Mouse (Mus musculus) granulocyte monocyte progenitor cell, adult 5-6 weeks (primary cell): ENCODE measurements around the gene Crip2. TPM values are rescaled to one million over a fixed set of nuclear protein-coding genes. Genes with fewer than 3 reads are reported as not detected.
A peak's percentile ranks its signal among the peaks of the same experiment; 100 is the strongest.

Experiments used
- ATAC-seq: replicated peaks from 2 replicates; pipeline ENCODE4 v1.8.0; 2016; ENCODE audit warnings: mild to moderate bottlenecking, moderate TSS enrichment, inconsistent platforms; ENCODE audit not compliant: poor library complexity, severe bottlenecking
- total RNA-seq, 2 experiments: library from RNA; stranded (forward) in 1 of 2; stranded (reverse) in 1 of 2; fragments of 200-712, 200-1000 nt in 1 of 2; fragments of >200 nt in 1 of 2; fragmentation: Nextera tagmentation in 1 of 2; gene quantifications; 2 replicates each; pipeline ENCODE4 v1.2.3; 2014 to 2017

The Crip2 gene
- total RNA-seq, 2 experiments from 2014 or later = 0.46 TPM; not detected in 1

DNA sequence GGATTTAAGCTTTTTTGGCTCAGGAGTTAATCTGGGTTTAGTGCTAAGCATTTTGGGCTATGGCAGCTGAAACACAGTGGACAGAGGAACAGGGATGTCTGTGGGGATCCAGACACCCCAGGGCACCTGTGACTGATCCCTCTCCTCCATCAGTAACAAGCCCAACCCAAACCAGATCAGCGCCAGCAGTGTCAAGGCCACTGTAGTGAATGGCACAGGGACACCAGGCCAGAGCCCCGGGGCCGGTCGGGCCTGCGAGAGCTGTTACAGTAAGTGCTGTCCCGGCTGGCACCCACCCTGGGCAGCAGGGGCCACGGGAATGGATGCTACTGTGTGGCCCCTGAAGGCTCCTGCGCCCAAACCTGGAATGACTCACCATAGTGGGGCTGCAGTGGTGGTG lies 9.3 kb upstream of the Crip2 start:
- no peak for ATAC-seq

DNA sequence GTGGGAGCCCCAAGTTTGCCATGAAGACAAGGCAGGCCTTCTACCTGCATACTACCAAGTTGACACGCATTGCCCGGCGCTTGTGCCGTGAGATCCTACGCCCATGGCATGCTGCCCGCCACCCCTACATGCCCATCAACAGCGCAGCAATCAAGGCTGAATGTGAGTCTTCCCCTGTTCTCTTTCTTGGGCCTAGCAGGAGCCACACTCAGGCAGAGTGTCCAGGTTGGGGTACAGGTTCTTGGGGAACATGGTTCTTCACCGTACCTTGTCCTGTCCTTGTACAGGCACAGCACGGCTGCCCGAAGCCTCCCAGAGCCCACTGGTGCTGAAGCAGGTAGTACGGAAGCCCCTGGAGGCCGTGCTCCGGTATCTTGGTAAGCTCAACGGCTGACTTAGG lies 8.4 kb upstream of the Crip2 start:
- ATAC-seq = no peak

DNA sequence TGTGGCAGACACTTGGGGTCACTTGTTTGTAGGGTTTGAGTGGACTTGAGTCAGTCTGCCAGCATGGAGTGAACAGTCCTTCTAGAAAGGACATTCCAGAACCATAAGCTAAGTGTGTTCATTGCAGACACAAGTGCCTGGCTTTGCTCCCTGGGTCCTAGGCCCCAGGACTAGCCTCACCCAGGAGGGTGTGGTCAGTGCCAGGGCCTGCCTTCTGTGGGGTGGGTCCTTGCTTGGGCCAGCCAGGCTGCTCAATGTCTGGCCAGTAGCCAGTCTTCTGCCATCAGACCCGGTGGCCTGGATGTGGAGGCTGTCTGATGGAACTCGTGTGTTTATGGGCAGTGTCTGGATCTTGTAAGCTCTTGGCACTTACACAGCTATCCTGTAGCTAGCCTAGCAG lies 7.5 kb upstream of the Crip2 start:
- ATAC-seq = no peak

DNA sequence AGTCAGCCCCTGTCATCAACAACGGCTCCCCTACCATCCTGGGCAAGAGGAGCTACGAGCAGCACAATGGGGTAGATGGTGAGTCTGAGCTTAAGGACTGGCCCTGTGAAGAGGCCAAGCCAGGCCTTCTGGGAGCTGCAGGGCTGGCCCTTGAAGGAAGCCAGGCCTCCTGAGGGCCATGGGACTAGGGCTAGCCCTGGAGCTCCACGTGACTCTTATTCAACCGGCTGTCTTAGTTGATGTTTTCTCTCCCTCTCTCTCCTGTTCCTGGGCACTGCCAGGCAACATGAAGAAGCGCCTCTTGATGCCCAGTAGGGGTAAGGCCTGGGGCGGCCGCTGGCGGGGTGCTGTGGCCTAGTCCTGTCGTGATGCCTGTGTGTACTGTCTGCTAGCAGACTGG lies 6.8 kb upstream of the Crip2 start:
- no peak for ATAC-seq

DNA sequence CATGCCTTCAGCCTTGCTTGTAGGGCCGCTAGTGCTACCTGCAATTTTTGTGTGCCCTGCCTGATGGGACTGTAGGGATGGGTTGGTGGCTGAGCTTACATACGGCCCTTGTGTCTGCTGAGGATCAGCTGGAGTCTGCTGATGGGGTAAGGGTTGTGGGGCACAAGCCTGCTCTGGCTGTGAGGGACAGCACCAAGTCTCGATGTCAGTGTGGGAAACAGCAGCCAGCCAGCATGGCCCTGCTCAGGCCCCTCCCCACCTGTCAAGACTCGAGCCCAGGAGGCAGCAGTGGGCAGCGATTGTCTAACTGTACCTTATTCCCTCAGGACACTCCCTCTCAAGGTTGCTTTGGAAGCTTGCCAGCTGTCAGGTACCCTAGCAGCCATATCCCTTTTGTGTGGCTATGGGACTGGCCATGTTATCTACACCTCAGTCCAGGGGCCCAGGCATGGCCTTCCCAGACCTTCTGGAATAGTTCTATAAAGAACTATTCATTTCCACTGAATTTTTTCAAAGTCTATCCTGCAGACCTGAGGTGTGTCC lies 6.1 kb upstream of the Crip2 start:
- no peak for ATAC-seq

DNA sequence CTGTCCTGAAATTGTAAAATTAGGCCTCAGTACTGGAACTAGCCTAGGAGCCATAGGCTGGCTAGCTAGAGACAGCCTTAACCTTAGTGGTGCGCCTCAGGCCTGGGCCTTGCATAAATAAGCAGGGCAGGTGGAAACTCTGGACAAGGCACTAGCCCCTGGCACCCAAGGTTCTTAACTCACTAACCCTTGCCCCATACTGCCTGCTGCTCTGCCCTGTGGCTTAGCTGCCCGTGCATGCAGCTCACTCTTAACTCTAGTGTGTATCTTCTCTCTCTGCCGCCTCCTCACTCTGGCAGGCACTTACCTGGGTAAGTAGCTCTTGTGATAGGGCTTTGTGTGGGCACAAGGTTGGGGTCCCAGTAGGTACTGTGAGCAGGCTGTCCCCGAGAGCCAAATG lies 5.5 kb upstream of the Crip2 start:
- ATAC-seq = no peak

DNA sequence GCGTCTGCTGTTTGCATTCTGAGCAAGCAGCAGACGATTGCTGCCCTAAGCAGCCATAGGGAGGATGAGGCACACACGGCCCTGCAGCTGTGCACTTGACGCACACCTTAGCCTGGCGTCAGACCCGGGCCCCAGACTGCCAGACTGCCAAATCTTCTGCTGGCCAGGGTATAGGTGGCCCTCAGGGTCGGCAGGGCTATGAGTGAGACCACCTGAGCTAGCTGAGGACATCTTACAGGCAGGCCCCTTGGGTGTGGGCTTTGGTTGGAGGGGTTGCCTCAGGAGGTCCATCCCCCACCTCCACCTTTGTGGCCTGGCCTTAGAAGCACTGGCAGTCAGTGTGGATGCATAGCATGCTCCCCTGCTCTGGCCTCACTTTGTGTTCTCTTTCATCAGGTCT lies 4.6 kb upstream of the Crip2 start:
- ATAC-seq = no peak

DNA sequence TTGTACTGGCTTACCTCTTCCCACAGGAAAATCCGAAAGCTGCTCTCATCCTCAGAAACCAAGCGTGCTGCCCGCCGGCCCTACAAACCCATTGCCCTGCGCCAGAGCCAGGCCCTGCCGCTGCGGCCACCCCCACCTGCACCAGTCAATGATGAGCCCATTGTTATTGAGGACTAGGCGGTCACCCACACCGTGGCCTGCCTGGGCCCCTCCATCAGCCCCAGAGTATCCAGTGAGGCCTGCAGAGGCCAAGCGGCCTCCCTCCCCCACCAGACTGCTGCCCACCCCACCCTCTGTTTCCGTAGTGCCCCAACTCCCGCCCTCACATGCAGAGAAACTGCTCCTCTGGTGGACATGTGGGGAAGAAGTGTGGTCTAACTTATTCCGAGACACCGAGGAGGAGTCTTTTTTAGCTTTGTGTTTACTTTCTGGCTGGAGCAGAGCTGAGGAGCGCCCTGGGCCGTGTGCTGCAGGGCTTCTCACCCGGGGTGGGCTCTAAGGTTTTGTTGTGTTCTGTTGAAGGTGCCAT lies 3.5 kb upstream of the Crip2 start:
- ATAC-seq = no peak

DNA sequence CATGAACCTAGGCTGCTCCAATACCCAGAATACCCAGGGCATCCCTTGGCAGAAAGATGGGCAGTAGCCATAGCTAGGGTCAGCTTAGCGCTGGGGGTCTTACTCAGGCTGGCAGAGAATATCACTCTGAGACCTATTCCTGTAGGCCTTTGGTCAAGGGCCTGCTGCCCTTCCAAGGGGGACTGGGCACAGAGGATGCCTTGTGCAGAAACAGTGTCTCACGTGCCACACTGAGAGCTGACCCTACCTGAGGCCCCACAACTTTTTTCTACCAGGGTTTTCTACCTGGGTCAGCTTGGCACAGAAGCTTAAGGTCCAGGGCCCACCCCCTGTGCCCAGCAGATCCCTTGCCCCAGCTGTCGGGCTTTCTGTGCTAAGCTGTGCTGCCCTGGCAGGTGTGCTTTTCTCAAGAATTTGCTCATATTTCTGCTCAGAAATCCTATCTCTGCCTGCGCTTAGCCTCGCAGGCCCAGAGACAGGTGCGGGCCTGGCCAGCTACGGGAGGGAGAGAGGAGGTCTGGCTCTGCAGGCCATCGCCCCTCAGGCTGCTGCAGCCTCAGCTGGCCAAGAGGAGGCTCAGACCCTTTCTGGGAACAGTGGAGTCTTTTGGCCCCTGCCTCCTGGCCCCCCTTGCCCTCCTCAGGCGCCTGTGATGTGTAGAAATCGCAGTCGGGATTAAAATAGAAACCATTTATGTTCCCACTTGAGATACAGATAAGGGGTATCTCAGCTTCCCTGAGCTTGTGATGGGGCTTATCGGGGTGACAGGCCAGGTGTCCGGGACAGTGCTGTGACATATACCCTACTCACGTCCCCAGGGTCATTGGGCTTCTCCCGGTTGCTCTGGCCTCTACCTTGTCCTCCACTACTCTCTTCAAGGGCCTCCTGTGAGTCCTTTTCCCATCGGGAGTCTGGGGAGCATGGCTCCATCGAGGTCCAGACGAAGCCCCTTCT lies 2.5 kb upstream of the Crip2 start:
- ATAC-seq = no peak

DNA sequence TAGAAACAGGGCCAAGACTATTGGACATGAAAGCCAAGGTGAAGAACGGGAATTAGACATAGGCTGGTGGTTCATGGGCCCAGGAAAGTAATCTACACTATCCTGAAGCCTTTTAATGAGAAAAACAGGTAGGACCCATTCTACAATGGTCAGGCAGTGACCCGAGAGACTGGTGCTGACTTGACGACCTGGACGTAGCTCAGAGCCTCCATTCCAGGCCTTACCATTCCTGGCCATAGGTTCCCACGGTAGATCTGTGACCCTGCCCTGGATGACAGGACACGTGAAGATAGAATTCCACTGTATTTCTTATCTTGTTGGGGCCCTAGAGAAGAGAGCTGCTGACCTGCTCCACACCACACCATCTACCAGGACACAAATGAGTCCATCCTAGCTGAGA lies 1.7 kb upstream of the Crip2 start:
- ATAC-seq = no peak

DNA sequence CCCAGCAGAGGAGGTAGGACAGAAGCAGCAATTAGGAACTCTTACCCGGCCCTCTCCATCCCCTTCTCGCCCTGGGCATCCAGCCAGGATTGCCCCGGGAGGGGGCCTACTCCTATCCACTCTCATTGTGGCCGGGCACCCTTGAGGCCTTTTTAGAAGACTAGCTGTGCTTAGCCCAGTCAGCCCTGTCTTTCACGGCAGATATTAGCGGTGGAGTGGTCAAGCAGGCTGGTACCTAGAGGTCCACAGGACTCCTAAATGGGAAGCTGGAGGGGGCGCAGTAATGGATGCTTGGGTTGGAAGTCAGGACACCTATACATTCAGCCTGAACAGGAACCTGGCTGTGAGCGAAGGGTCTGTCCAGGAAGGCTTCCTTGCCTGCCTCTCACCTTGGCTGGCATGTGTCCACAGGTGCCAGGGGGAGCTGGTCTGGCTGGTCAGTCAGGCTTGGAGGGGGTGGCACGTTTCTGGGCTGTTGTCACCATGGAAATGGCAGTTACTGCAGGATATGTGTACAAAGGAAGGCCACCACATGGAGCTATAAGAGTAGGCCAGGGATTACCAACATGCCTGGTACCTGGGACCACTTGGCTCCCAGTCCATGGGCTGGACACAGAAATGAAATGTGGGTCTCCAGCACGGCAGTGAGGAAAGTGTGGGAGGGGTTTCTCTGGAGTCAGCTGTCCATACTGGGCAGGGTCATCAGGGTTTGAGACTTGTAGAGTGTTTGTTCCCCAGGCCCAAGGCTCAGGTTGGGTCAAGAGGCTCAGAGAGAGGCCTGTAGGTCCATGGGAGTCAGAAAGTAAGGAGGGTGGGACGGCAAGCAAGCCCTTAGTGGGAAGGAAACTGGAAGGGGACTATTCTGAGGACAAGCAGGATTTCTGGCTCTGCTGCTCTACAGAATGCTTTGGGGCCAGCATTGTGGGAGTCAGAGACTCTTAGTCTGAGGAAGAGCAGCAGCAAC lies 853 bp upstream of the Crip2 start:
- no peak for ATAC-seq

DNA sequence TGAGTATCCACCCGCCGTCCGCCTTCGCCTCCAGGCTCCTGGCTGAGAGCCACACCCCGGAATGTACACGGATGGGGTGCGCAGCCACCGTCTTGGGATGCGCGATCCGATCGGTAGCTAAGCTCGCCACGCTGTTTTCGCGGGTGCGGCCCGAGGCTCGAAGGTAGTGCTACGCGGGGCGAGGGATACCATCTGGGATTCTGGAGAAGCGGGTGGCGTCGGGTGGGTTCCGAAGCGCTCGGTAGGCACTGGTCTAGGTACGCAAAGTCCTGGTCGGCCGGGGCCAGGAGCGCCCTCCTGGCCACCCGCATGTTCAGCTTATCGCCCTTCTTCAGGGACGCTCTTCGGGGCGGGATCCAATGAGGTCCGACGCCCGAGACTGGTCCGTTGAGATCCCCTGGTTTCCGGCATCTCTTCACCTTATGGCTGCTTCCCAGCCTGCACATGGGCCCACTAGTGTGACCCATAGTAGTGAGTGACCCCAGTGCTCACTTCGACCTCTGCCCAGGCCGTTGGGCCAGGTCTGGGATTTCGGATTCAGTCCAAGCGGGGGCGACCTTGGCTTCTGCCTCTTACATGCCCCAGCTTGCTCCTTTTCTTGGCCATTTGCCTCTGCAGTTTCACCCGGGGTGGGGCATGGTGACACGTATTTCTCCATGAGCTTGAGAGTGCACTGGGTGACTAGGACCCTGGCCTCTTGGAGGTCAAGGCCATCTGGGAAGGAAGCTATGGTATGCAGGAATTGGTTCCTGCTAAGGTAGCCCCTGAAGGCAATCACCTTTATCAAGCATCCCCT lies 778 bp downstream of the Crip2 start:
- 0 out of 2 replicates have a peak, but pooled peaks have one; percentile 1 for ATAC-seq

DNA sequence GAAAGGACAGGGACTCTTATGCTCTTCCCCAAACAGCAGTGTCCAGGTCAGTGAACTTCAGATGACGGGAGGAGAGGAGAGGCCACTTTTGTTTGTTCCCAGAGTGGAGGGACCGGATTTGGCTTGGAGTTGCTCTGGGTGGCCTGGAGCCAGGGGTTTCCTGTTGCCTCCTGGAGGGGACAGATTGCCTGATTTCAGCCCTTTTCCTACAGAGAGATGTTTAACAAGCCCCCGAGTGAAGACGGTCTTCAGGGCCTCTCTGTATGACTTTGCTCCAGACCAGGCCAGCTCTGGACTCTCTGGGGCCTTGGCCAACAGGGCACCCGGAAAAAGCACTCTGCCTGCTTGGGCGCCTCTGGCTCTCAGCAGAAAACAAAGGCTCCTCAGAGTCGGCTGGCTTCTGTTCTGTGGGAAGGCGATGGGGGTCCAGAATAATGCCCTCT lies 1.5 kb downstream of the Crip2 start:
- no peak for ATAC-seq

DNA sequence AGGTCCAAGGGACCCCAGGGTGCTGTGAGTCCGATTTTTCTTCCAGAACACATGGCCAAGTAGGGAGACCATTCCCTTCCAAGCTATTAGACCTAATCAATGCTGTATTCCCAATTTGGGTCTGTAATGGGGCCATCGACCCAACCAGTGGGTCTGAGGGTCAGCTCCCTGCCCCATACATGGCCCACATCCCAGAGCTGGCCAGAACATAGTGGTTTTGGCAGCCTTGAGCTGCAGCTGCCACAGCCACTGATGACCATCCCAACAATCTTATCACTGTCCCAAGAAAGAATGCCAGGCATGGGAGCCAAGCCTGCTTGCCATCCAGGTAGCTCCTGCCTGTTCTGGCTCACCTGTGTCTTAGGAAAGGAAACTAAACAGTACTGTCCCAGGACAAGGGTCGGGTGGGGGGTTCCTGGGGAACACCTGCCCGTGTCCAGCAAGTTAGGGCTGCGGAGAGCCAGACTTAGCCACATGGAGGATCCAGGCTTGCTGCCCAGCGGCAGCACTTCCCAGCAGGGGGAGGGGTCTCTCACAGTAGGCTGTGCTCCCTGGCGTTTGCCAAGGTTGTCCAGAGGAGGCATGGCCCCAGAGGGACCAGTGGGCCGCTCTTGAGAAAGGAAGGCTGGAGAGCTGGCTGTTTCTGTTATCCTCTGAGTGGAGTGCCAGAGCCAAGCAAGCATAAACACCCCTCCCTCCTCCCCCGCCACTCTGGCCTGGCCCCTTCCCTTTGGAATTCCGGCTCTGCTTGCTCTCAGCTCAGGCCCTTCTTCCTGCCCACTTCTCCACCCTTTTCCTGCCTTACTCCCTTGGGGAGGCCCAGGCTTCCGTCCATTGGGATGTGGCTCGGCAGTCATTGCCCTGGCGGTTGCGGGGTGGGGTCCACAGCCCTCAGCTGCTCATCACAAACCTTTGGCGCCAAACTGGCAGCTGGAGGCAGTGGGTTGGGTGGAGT lies 2.3 kb downstream of the Crip2 start:
- ATAC-seq = no peak

DNA sequence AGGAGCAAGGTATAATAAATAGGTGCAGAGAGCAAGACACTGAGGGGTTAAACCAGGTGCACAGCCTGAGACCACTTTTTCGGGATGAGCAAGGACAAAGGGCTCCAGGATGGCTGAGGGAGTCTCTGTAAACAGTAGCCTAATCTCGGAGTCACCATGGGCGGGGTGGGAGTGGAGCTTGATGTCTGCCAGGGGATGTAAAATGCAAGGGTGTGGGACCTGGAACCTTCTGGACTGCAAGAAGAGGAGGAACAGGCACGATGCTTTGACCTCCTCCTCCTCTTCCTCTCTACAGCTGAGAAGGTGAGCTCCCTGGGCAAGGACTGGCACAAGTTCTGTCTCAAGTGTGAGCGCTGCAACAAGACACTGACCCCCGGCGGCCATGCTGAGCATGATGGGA lies 3.1 kb downstream of the Crip2 start:
- no peak for ATAC-seq

DNA sequence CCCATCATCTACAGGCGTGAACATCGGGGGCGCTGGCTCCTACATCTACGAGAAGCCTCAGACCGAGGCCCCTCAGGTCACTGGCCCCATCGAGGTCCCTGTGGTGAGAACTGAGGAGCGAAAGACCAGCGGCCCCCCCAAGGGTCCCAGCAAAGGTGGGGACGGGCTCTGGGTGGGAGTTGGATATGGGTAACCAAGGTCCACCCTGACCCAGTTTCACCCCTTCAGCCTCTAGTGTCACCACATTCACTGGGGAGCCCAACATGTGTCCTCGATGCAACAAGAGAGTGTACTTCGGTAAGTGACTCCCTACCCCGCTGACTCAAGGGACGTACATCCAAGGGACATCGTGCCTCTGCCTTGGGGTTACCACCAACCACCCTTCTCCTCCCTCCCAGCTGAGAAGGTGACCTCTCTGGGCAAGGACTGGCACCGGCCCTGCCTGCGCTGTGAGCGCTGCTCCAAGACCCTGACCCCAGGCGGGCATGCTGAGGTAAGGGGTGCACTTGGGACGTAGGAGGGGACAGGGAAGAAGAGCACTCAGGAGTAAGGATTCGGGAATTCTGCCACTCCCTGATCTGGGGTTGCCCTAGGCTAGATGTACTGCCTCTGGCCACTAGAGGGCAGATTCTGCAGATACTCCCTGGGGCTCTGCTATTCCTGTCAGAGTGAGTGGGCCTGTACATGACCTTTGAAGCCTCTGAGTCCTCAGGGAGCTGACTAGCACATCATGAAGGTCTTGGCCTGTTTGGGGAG lies 4.1 kb downstream of the Crip2 start:
- peak; percentile 13; the same call in 1 of the 2 replicates for ATAC-seq

DNA sequence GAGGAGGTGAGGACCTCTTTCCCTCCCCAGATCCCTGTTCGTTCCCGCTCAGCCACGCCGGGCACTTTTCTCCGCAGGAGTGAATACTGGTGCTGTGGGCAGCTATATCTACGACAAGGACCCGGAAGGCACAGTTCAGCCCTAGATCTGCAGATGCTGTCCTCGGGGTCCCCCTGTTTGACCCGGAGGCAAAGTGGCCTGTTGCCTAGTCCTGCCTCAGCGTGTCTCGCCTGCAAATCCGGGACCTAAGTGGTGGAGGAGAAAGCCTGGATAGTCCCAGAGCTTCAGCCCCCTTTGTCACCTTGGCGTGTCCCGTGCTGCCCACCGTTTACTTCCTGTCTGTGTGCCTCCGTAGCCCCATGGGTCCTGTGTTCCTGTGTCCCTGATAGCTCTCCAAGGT lies 4.8 kb downstream of the Crip2 start:
- ATAC-seq = no peak

DNA sequence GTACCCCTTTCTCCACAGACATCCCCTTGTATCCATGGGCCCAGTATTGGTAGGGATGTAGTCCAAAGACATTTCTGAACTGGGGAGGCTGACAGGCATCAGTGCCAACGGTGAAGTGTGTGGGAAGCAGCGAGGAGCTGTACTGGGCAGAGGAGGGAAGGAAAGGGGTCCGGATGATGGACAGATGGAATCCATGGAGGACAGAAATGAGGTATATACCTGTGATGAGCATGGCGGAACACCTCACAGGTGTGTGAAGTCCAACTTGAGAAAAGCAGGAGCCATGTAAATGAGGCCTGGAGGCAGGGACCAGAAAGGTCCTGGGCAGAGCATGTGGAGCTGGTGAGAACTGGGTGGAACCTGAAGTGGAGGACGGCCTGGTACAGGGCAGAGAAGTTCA lies 5.6 kb downstream of the Crip2 start:
- no peak for ATAC-seq
